ENCODE assay signal across 13 mouse cellular contexts in genomic region chr8:122084726-122085410, GRCm38 (mm10).
DNase-seq lines count a peak whose midpoint lies in the region; TF ChIP-seq lines count a peak whose summit lies in the region.
"Had no signal": no experiment of that assay in that cellular context is flagged by ENCODE, and none has a peak within 500 bp of the region (broad histone marks: within the 10 kb centered on the region; RNA-seq: fewer than 3 reads in every experiment).

No protein-coding gene starts in this region.

- peak overlapping the region; percentile 92 for H3K27ac ChIP-seq in left cerebral cortex, adult 2 months
- H3K27ac ChIP-seq: forebrain, embryonic 12.5 days; intestine, embryonic 15.5 days; liver, embryonic 15.5 days had no signal

- peak; percentile 41 for TF ChIP-seq CTCF in left cerebral cortex, adult 2 months (IDR thresholded peaks at IDR 0.05)

- no peak overlapping the region for H3K4me3 ChIP-seq in left cerebral cortex, adult 2 months
- H3K4me3 ChIP-seq: forebrain, embryonic 12.5 days; intestine, embryonic 15.5 days; liver, embryonic 15.5 days had no signal

- peak; percentile 38 to 43 for DNase-seq in layer of hippocampus, adult 8-10 months (ENCODE audit: low spot score in 2 of 2)
- no peak for DNase-seq in layer of hippocampus, adult 9-10 months (ENCODE audit: low spot score)
- peak; percentile 89 for DNase-seq in brain, adult 2 months (ENCODE audit: low read depth, low spot score)
- DNase-seq in left cerebral cortex, adult 2 months (ENCODE audit: extremely low spot score in 1 of 2, low spot score in 2 of 2) = peak; percentile 60 to 71
- DNase-seq in right cerebral cortex, postnatal 36 days (ENCODE audit: low spot score in 2 of 2) = peak; percentile 75 to 89
- DNase-seq in heart, postnatal 25 days (ENCODE audit: low spot score) = no peak
- DNase-seq in thymus, postnatal 36 days = no peak
- DNase-seq: cerebellum, adult 9-10 months; heart, adult 18-20 months; thymus, postnatal 4 days had no signal

- intact Hi-C loops in left cerebral cortex, adult 2 months (cut with DNase I) = loop anchor here (1.0 to 2.0 kb wide), 3 partner anchors 24 to 78 kb away; no protein-coding TSS in a partner anchor
- intact Hi-C loops in heart, postnatal 25 days (cut with DNase I) = loop anchor here (5.0 kb wide), 1 partner anchor 47 kb away; no protein-coding TSS in a partner anchor

Comparison
In these comparisons a context has a peak if more than half of its experiments do, and no peak if none do; other contexts are left out.
1. DNase-seq: peak in layer of hippocampus, adult 8-10 months (2 of 2), brain, adult 2 months (single experiment), left cerebral cortex, adult 2 months (2 of 2) and right cerebral cortex, postnatal 36 days (2 of 2); none in layer of hippocampus, adult 9-10 months (single experiment), heart, postnatal 25 days (single experiment) and thymus, postnatal 36 days (0 of 2).